Mouse (Mus musculus): ENCODE measurements around the gene Chmp2a. TPM values are rescaled to one million over a fixed set of nuclear protein-coding genes. Genes with fewer than 3 reads are reported as not detected.
A peak's percentile ranks its signal among the peaks of the same experiment; 100 is the strongest.

Chmp2a gene
- total and polyA plus RNA-seq, 3 experiments = 100 to 180 TPM; not detected in 1

DNA sequence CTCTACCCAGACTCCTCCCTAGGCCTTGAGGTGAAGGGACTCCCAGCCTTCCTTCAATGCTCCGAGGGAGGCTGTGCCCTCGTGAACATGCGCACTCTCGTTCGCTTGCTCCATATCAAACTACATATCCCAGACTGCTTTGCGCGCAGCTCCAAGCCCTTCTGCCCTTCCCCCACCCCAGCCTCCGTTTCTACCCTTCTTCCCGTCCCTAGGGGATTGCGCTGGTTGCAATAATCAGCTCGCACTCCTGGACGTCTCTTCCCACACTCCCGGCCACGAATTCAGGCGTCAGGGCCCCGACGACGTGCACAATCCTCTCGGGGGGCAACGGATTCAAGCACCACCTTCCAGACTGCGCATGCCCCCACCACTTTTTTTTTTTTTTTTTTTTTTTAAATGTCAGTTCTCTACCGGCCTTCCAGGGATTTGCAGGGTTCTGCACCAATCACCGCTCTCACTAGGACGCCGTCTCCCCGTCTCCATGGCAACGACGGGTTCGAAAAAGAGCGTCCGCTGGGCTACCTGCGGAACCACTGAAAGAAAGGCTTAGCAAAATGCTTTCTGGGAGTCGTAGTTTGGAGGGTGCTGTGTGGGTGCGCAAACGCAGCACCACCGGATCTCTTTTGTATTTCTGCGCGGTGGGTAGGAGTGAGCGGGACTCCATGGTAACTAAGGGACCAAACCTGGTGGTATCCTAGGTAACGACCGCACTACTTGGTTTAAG lies 19.8 kb upstream of the Chmp2a start, which contains the start of gene Mzf1:
Gene Mzf1 (minus strand): TSS at position 478 of the 724 bp plus-strand sequence.
- peaks cover 4 to 7% of the 10 kb centered on the region in 2 experiments; a peak in 3 of 4 replicates for H3K4me1 ChIP-seq (ENCODE audit: control insufficient read depth in 1 of 2, insufficient read depth in 2 of 2, low read length in 2 of 2)
- H3K79me2 ChIP-seq (ENCODE audit: control insufficient read depth, insufficient read depth, low read length, poor library complexity) = no peaks in the 10 kb centered on the region; the same call in 1 of the 2 replicates
- peak; percentile 96 for DNase-seq (ENCODE audit: low read depth, low spot score)
- H3K27ac ChIP-seq (ENCODE audit: control insufficient read depth, low read depth, low read length) = peak within 1 kb of the TSS; percentile 58
- H3K36me3 ChIP-seq (ENCODE audit: control insufficient read depth in 1 of 2, insufficient read depth in 2 of 2, low read length in 2 of 2) = peaks cover 0 to 4% of the 10 kb centered on the region in 2 experiments; a peak in 1 of 4 replicates
- no peaks in the 10 kb centered on the region for H3K9me3 ChIP-seq (replicated peaks; ENCODE audit: insufficient read depth, low read length)
- H3K27me3 ChIP-seq (ENCODE audit: control insufficient read depth in 1 of 2, insufficient read depth in 2 of 2, low read length in 2 of 2) = no peaks in the 10 kb centered on the region
- H3K4me3 ChIP-seq (ENCODE audit: control insufficient read depth in 1 of 2, insufficient read depth in 1 of 2, low read depth in 2 of 2, low read length in 2 of 2) = peak within 1 kb of the TSS; percentile 63 to 70
- peak within 1 kb of the TSS; percentile 80 for H3K9ac ChIP-seq (ENCODE audit: control insufficient read depth, low read depth, low read length, poor library complexity, severe bottlenecking)
- TF ChIP-seq E2F4 (IDR thresholded peaks at IDR 0.05; ENCODE audit: borderline replicate concordance, low read depth, low read length) = no peak
- TF ChIP-seq MAFK (IDR thresholded peaks at IDR 0.05; ENCODE audit: borderline replicate concordance, low read depth, low read length) = no peak
- no peak for TF ChIP-seq MEF2A (IDR thresholded peaks at IDR 0.05; ENCODE audit: extremely low read depth, insufficient replicate concordance, low read depth, low read length, poor library complexity, severe bottlenecking)
- TF ChIP-seq NELFE (IDR thresholded peaks at IDR 0.05; ENCODE audit: low read depth, low read length) = peak; percentile 87
- peak; percentile 47 to 83; a peak in 2 of 4 replicates for TF ChIP-seq POLR2A (IDR thresholded peaks at IDR 0.05; ENCODE audit: control insufficient read depth in 1 of 2, insufficient read depth in 1 of 2, low read depth in 1 of 2, low read length in 2 of 2, poor library complexity in 1 of 2)
- TF ChIP-seq POLR2AphosphoS5 (IDR thresholded peaks at IDR 0.05; ENCODE audit: borderline replicate concordance, low read depth, low read length) = no peak
- peak; percentile 97 for TF ChIP-seq ZNF384 (IDR thresholded peaks at IDR 0.05; ENCODE audit: low read depth, low read length)
- peak; percentile 69 for TF ChIP-seq MAX (IDR thresholded peaks at IDR 0.05; ENCODE audit: low read length)
- TF ChIP-seq TBP (IDR thresholded peaks at IDR 0.05; ENCODE audit: low read depth, low read length) = peak; percentile 55; the same call in 1 of the 2 replicates
- TF ChIP-seq USF2 (IDR thresholded peaks at IDR 0.05; ENCODE audit: borderline replicate concordance in 1 of 2, insufficient read depth in 1 of 2, low read depth in 1 of 2, low read length in 2 of 2) = no peak
- TF ChIP-seq CTCF (IDR thresholded peaks at IDR 0.05 in 2 of 3, conservative IDR thresholded peaks at IDR 0.05 in 1 of 3; ENCODE audit: control insufficient read depth in 1 of 3, insufficient read depth in 1 of 3, low read depth in 2 of 3, low read length in 3 of 3, poor library complexity in 1 of 3, severe bottlenecking in 1 of 3) = no peak
- TF ChIP-seq TAL1 (IDR thresholded peaks at IDR 0.05; ENCODE audit: low read length) = no peak
- no peak for TF ChIP-seq MYB (IDR thresholded peaks at IDR 0.05; ENCODE audit: low read depth, low read length)
- TF ChIP-seq SMC3 (IDR thresholded peaks at IDR 0.05; ENCODE audit: low read depth, low read length) = no peak
- peak; percentile 72 for TF ChIP-seq ELF1 (IDR thresholded peaks at IDR 0.05; ENCODE audit: low read depth, low read length)
- TF ChIP-seq BHLHE40 (IDR thresholded peaks at IDR 0.05; ENCODE audit: borderline replicate concordance, low read depth, low read length) = no peak
- peak; percentile 67 for TF ChIP-seq CHD2 (IDR thresholded peaks at IDR 0.05; ENCODE audit: low read length)
- TF ChIP-seq RCOR1 (IDR thresholded peaks at IDR 0.05; ENCODE audit: low read depth, low read length) = no peak
- TF ChIP-seq USF1 (IDR thresholded peaks at IDR 0.05; ENCODE audit: low read depth, low read length) = 0 out of 2 replicates have a peak, but pooled peaks have one; percentile 36
- TF ChIP-seq ZC3H11A (IDR thresholded peaks at IDR 0.05; ENCODE audit: low read depth, low read length) = no peak
- peak; percentile 79 for TF ChIP-seq NRF1 (IDR thresholded peaks at IDR 0.05; ENCODE audit: insufficient read depth, low read depth, low read length, poor library complexity, severe bottlenecking)
- no peak for TF ChIP-seq GATA1 (IDR thresholded peaks at IDR 0.05; ENCODE audit: low read depth, low read length)
- no peak for TF ChIP-seq CHD1 (IDR thresholded peaks at IDR 0.05; ENCODE audit: low read depth, low read length)
- TF ChIP-seq JUND (IDR thresholded peaks at IDR 0.05; ENCODE audit: low read depth, low read length) = no peak
- TF ChIP-seq ZMIZ1 (IDR thresholded peaks at IDR 0.05; ENCODE audit: low read depth, low read length) = no peak
- peak; percentile 66 for TF ChIP-seq KAT2A (conservative IDR thresholded peaks at IDR 0.05; ENCODE audit: low read depth, low read length)
- TF ChIP-seq HCFC1 (IDR thresholded peaks at IDR 0.05; ENCODE audit: low read depth, low read length) = peak; percentile 87
- 0 out of 4 replicates have a peak, but pooled peaks of 1 of the 2 experiments have one; percentile 3 for TF ChIP-seq EP300 (IDR thresholded peaks at IDR 0.05; ENCODE audit: low read depth in 1 of 2, low read length in 2 of 2)
- no peak for TF ChIP-seq ZKSCAN1 (IDR thresholded peaks at IDR 0.05; ENCODE audit: low read depth, low read length)
- 0 out of 2 replicates have a peak, but pooled peaks have one; percentile 29 for TF ChIP-seq TCF12 (IDR thresholded peaks at IDR 0.05; ENCODE audit: low read depth, low read length)
- TF ChIP-seq MXI1 (IDR thresholded peaks at IDR 0.05; ENCODE audit: low read depth, low read length) = peak; percentile 41; the same call in 1 of the 2 replicates
- no peak for TF ChIP-seq ETS1 (IDR thresholded peaks at IDR 0.05; ENCODE audit: low read depth, low read length)
- TF ChIP-seq MAZ (IDR thresholded peaks at IDR 0.05; ENCODE audit: low read depth, low read length) = no peak; the same call in 1 of the 2 replicates
- TF ChIP-seq SIN3A (IDR thresholded peaks at IDR 0.05; ENCODE audit: low read length) = peak; percentile 90
- TF ChIP-seq POLR2AphosphoS2 (IDR thresholded peaks at IDR 0.05; ENCODE audit: low read length) = peak; percentile 50; the same call in 1 of the 2 replicates

Data from MEL (cell line).